Mouse (Mus musculus) kidney, postnatal 36 days (tissue): Measurements from ENCODE around the gene Gm45808.

Experiments
- DNase-seq, 2 experiments: peaks; one replicate each; pipeline ENCODE4 v3.0.0; 2021 to 2022; ENCODE audit warnings: mixed read lengths in 2 of 2

The Gm45808 gene

GRCm38 (mm10) chr7:45447325-45447990 lies 39.2 kb downstream of the Gm45808 start:
- DNase-seq = peak in 1 of 2 experiments; percentile 60

- DNase-seq = no peak
Observed at GRCm38 (mm10) chr7:45446589-45446988, 40.0 kb downstream of the Gm45808 start.

- DNase-seq = no peak
Observed at GRCm38 (mm10) chr7:45443526-45444420, 42.8 kb downstream of the Gm45808 start.

- DNase-seq = peak; percentile 59
Observed at GRCm38 (mm10) chr7:45437521-45438276, 48.9 kb downstream of the Gm45808 start, which contains the start of gene Ruvbl2. Gene Ruvbl2 (minus strand): TSS chr7:45438096.

- DNase-seq = no peak
Observed at GRCm38 (mm10) chr7:45437046-45437445, 49.6 kb downstream of the Gm45808 start.

GRCm38 (mm10) chr7:45436444-45436843 lies 50.2 kb downstream of the Gm45808 start:
- no peak for DNase-seq

GRCm38 (mm10) chr7:45435038-45435437 lies 51.6 kb downstream of the Gm45808 start:
- peak; percentile 49 for DNase-seq

- peak; percentile 100 for DNase-seq
Observed at GRCm38 (mm10) chr7:45434203-45435015, 52.2 kb downstream of the Gm45808 start, which contains the start of gene Gys1. Gene Gys1 (plus strand): TSS chr7:45434844.

GRCm38 (mm10) chr7:45433835-45434202 lies 52.8 kb downstream of the Gm45808 start:
- DNase-seq = no peak

GRCm38 (mm10) chr7:45426556-45426955 lies 60.1 kb downstream of the Gm45808 start:
- DNase-seq = no peak

GRCm38 (mm10) chr7:45421194-45421593 lies 65.4 kb downstream of the Gm45808 start:
- DNase-seq = no peak

GRCm38 (mm10) chr7:45420615-45420919 lies 66.0 kb downstream of the Gm45808 start, which contains the start of gene Lhb:
Gene Lhb (plus strand): TSS chr7:45420820.
- DNase-seq = no peak

- DNase-seq = no peak
Observed at GRCm38 (mm10) chr7:45419859-45420614, 66.6 kb downstream of the Gm45808 start.

GRCm38 (mm10) chr7:45417962-45418492 lies 68.6 kb downstream of the Gm45808 start:
- no peak for DNase-seq
